Mouse (Mus musculus) bone marrow, adult 2 months (tissue): ENCODE results near the gene Cxcr4.

Experiments used
- CTCF ChIP-seq: fragments of 200-500 bp; IDR thresholded peaks from 2 replicates; pipeline ENCODE4 v1.5.1; 2011; ENCODE audit warnings: low read length, control low read depth; ENCODE audit not compliant: control insufficient read depth, insufficient read depth
- POLR2A ChIP-seq: fragments of 200-500 bp; IDR thresholded peaks from 2 replicates; pipeline ENCODE4 v1.6.1; 2011; ENCODE audit warnings: low read depth, mild to moderate bottlenecking, control low read depth, low read length, borderline replicate concordance; ENCODE audit not compliant: control insufficient read depth

DNA sequence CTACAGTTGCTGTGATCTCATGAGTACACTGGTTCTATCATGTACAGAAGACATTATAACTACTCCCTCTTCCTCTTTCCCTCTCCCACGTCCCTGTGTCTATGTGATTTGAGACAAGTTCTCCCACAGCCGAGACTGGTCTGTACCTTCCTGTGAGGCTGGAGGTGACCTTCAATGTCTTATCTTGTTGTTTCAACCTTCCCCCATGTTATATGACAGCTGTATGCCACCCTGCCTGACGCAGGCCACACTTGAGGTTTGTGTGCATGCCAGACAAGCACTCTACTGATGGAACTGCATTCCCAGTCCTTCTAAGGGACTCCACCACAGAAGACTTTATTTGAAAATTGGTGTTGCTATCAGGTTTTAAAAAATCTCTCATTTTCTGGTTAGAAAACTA lies 21.1 kb downstream of the Cxcr4 start:
- TF ChIP-seq POLR2A (no peak), CTCF (no peak)
